ENCODE assay signal across 8 mouse cellular contexts in genomic region chr8:122342806-122343209, GRCm38 (mm10). TPM values are rescaled to one million over a fixed set of nuclear protein-coding genes. Genes with fewer than 3 reads are reported as not detected.
A peak's percentile ranks its signal among the peaks of the same experiment; 100 is the strongest.
DNase-seq lines count a peak whose midpoint lies in the region; ATAC-seq lines count a peak whose summit lies in the region.

No protein-coding gene starts in this region.

- peaks cover 10% of the 10 kb centered on the region for H3K27me3 ChIP-seq in hindbrain, embryonic 16.5 days (replicated peaks; ENCODE audit: control insufficient read depth, insufficient read depth, low read length)
- peaks cover 63% of the 10 kb centered on the region for H3K27me3 ChIP-seq in limb, embryonic 13.5 days

- 4% methylated on average over 9 of the region's 9 CpGs for WGBS in hindbrain, embryonic 16.5 days
- WGBS in limb, embryonic 13.5 days = 2% methylated on average over 9 of the region's 9 CpGs

- H3K4me1 ChIP-seq in hindbrain, embryonic 16.5 days (ENCODE audit: control insufficient read depth, insufficient read depth, low read depth, low read length) = peaks cover 11% of the 10 kb centered on the region
- peaks cover 35% of the 10 kb centered on the region for H3K4me1 ChIP-seq in limb, embryonic 13.5 days

- H3K9me3 ChIP-seq in hindbrain, embryonic 16.5 days (ENCODE audit: control insufficient read depth, low read length) = no peaks in the 10 kb centered on the region
- no peaks in the 10 kb centered on the region for H3K9me3 ChIP-seq in limb, embryonic 13.5 days

- H3K4me2 ChIP-seq in hindbrain, embryonic 16.5 days (ENCODE audit: low read length) = peak overlapping the region; percentile 44
- peak overlapping the region; percentile 69 for H3K4me2 ChIP-seq in limb, embryonic 13.5 days (replicated peaks)

- no peak overlapping the region for H3K27ac ChIP-seq in hindbrain, embryonic 16.5 days (ENCODE audit: low read depth, low read length)
- 0 out of 2 replicates have a peak overlapping the region, but pooled peaks have one; percentile 3 for H3K27ac ChIP-seq in limb, embryonic 13.5 days

- no peak overlapping the region for H3K4me3 ChIP-seq in hindbrain, embryonic 16.5 days (ENCODE audit: low read length)
- H3K4me3 ChIP-seq in limb, embryonic 13.5 days = peak overlapping the region; percentile 37

- H3K9ac ChIP-seq in hindbrain, embryonic 16.5 days (ENCODE audit: low read depth, low read length) = peak overlapping the region; percentile 23; the same call in 1 of the 2 replicates
- H3K9ac ChIP-seq in limb, embryonic 13.5 days = peak overlapping the region; percentile 54; the same call in 1 of the 2 replicates

- H3K36me3 ChIP-seq in hindbrain, embryonic 16.5 days (ENCODE audit: control insufficient read depth, insufficient read depth, low read length) = no peaks in the 10 kb centered on the region
- H3K36me3 ChIP-seq in limb, embryonic 13.5 days = no peaks in the 10 kb centered on the region

- no peak for ATAC-seq in hindbrain, embryonic 16.5 days
- no peak for ATAC-seq in limb, embryonic 13.5 days (ENCODE audit: low FRiP score, low read depth)
- ATAC-seq in monocyte, adult 5-6 weeks (replicated peaks; ENCODE audit: insufficient number of reproducible peaks, low FRiP score, low TSS enrichment, poor library complexity, severe bottlenecking) = no peak

- DNase-seq in 3T3-L1 (ENCODE audit: low read depth, low spot score) = peak; percentile 79
- peak; percentile 50 for DNase-seq in Muller cell, postnatal 12 days (ENCODE audit: inconsistent ontology term)
- DNase-seq in frontal cortex, adult 2 months (ENCODE audit: extremely low spot score in 1 of 2, low spot score in 1 of 2) = peak; percentile 57 to 73
- peak; percentile 52 for DNase-seq in naive thymus-derived CD4-positive, alpha-beta T cell, adult 2 months (ENCODE audit: low read depth)
- DNase-seq in testis, postnatal 14 days (ENCODE audit: low spot score) = no peak

RNA-seq across cellular contexts. Expression of gene Trhr2, which starts 17.7 kb away (rescaled TPM):
- polyA plus RNA-seq in frontal cortex, adult 2 months (2012; rRNA removed) = 4.8 TPM in 2 replicates
- 0.39 and 0.60 TPM in 2 replicates for polyA plus RNA-seq in hindbrain, embryonic 16.5 days (2015; fragmentation: Nextera tagmentation; extraction: Ambion mirVana)
- 0.14 and 0.38 TPM in 2 replicates for polyA plus RNA-seq in limb, embryonic 13.5 days (2015; fragmentation: Nextera tagmentation; extraction: Ambion mirVana)
- not detected in 3 replicates for total RNA-seq in monocyte, adult 5-6 weeks (2017)

RNA-seq across cellular contexts. Expression of gene Zc3h18, which starts 33.6 kb away (rescaled TPM):
- polyA plus RNA-seq in frontal cortex, adult 2 months (2012; rRNA removed) = 35.1 and 36.1 TPM in 2 replicates
- polyA plus RNA-seq in hindbrain, embryonic 16.5 days (2015; fragmentation: Nextera tagmentation; extraction: Ambion mirVana) = 28.8 and 31.8 TPM in 2 replicates
- 59.2 and 59.9 TPM in 2 replicates for polyA plus RNA-seq in limb, embryonic 13.5 days (2015; fragmentation: Nextera tagmentation; extraction: Ambion mirVana)
- 57.4 to 76.1 TPM (median 69.7 TPM) in 3 replicates for total RNA-seq in monocyte, adult 5-6 weeks (2017)
